Mouse (Mus musculus): ENCODE measurements around the gene Tvp23a.

The Tvp23a gene

DNA sequence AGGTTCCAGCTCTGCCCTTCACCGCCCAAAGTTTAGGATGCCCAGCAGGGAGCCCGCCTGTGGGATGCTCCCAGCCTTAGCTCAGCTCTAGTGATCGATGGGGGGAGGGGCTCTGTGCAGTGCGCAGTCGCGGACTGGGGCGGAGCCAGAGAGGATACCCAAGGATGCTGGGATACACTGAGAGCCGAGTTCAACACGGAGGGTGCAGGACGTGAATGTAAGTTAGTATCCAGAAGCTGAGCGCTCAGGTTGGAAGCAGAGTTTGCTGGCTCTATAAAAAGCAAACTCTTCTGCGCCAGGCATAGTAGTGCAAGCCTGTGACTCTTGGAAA, at the start of gene Tvp23a:
TSS of gene Tvp23a (minus strand) at position 99 of the 331 bp plus-strand sequence.
- DNase-seq (ENCODE audit: extremely low spot score, low spot score), result peak; percentile 83

DNA sequence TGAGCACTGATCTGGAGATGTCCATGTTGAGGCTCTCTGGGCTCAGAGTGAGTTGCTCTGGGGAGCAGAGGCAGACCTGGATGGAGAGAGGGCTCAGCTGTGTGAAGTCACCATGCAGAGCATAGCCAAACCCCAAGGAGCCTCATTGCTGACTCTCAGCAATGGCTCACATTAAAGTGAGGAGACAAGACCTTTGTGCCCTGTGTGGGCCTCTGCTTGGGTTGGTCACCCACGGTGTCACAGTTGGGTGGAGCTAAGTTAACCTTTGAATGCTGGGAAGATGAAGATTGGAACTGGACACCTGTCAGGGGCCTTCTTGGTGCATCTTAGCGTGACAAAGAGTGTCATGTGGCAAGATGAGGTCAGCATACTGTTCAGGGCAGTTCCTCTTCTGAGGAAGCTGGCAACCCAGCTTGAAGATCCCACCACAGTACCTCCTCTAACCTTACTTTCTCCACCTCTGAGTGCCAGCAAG, 48.7 kb upstream of the Tvp23a start:
- DNase-seq (ENCODE audit: extremely low spot score, low spot score), result no peak

DNA sequence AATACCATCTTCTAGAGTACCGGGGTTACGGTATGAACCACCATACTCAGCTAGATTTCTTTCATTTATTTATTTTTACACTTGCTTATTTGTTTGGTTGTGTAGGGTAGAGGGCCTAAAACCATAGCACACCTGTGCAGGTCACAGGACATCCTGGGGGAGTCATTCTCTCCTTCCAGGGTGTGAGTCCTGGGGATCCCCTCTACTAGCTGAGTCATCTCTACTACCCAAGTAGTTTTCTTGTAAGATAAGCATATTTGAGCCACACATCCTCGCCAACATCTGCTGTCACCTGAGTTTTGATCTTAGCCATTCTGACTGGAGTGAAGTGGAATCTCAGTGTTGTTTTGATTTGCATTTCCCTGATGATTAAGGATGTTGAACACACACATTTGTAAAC, 45.4 kb upstream of the Tvp23a start:
- no peak for DNase-seq (ENCODE audit: extremely low spot score, low spot score)

DNA sequence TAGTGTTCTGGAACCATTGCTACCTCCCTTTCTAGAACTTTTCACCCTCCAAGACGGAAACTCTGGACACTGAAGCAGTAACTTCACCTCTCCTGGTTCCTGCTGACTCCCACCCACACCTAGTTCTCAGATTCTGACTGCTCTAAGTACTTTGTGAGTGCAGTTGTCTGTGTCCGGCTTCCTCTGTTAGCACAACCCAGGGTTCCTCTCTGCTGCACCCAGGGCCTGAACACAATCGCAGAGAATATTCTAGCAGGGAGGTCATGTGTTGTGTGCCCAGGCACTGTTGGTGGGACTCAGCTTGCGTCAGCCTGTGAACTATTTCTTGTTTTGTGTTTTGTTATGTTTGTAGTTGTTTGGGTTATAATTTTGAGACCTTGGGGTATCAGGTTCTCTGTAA, 44.6 kb upstream of the Tvp23a start:
- DNase-seq (ENCODE audit: extremely low spot score, low spot score), result no peak

DNA sequence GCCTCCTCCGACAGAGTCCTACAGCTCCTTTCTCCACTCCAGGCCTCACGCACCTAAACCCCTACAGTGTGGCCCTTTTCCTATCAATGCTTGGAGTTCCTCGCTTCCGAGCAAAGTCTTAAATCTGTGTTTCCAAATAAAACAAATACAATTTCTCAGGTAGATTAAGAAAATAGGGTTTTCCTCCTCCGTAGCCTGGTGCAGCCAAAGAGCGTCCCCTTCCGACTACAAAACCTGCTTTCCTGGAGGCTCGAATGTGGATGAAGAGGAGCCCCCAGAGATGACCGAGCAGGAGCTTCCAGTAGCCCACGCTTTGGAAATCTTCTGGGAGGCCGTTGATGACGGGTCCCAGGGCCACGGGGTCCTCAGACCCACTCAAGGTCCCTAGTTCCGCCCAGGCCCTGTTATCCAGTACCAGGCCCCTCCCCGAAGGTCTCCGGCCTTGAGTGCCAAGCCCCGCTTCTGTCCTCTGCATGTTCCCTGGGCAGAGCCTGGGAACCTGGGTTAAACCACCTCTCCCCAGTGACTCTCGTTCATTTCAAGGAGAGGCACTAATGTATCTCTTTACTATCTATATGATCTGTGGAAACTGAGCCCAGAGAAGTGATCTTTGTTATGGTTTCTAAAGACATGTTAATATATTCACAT, 43.5 kb upstream of the Tvp23a start:
- DNase-seq (ENCODE audit: extremely low spot score, low spot score), result no peak

DNA sequence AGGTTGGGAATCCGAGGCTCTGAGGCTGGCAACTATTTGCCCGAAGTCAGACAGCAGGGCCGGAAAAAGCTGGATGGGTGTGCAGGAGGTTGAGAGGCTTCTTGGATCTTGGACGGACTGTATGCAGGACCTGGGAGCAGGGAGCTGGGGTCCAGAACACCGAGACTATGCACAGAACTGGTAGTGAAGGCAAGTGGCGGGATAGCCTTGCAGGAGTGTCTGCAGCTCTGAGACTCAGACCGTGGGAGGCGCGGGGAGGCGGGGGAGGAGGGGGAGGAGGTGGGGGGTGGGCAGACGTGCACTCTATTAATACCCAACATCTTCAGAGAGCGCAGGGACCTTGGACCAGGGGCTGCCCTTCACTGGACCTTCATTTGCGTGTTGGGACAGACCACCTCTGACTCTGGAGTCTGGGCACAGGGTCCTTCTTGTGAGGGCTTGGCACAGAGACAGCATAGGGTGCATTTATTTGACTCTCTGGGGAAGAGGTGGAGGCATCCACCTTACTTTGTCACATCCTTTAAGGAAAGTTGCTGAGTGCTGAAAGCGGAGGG, 42.8 kb upstream of the Tvp23a start:
- no peak for DNase-seq (ENCODE audit: extremely low spot score, low spot score)

DNA sequence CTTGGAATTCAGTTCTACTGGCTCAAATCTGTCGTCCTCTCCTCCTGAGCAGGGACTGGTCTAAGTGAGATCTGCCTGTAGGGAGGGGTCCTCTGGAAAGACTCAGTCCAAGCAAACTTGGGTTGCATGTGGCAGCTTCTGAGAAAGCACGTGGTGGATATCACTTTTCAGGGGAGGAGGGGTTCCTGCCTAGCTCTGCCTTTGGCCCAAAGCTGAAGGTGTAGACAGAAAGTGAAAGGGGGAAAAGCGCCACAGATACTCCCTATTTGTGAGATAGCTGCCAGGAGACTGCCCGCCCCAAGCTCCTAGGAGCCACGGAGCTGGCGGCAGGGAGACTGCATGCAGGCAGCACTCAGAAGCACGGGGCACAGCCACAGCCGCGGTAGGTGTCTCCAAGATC, 42.3 kb upstream of the Tvp23a start:
- no peak for DNase-seq (ENCODE audit: extremely low spot score, low spot score)

DNA sequence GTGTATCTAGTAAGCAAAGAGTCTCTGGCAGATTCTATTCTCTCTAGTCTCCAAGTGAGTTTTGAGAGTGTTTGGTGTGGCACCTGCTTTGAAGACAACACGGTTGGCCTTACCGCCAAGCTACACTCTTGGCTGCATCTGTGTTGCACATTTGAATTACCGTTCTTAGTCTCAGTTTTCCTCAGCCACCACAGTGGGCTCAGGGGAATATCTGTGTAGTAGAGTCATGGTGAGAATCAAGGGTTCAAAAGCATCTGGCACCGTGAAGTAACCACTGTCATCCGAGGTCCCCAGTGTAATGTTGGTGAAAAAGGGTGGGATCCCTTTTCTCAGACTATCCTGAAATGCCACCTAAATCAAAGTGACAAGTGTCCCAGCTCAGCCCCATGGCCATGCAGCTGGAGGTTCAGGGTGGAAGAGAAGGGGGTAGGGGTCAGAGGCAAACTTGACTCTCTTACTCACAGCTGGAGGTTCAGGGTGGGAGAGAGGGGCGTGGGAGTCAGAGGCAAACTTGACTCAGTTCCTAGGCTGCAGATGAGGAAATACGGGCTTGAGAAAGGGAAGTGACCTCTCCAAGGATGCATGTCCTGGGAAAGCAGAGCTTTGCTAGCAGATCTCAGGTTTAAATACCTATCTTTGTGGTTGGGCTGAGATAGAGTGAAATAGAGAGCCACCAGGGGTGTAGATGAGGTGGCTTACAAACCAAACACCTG, 41.8 kb upstream of the Tvp23a start:
- DNase-seq (ENCODE audit: extremely low spot score, low spot score), result no peak

DNA sequence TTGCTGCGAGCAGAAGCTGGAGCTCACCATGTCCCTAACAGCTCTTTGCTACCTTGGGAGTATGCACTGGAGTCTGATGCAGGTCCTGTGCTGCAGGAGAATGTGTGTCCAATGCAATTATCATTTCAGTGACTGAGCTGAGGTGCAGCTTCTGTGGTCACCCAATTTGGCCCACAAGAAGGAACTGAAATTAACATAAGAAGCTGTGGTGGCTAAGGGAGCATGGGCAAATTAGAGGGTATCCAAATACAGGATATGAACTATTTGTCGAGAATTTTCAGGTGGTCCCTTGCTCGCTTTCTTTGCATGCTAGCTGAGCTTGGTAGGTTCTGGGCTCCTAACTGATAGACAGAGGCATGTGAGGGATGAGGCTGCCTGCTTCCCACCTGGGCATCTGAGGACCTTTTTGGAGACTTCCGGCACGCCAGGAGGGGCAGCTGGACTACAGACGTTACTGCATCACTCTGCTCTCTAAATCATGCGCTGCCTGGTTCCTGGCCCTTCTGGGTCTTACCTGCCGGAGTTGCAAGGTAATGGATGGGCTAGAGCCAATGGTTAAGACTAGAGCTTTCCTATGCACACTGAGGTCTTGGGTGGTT, 40.8 kb upstream of the Tvp23a start:
- DNase-seq (ENCODE audit: extremely low spot score, low spot score), result no peak

DNA sequence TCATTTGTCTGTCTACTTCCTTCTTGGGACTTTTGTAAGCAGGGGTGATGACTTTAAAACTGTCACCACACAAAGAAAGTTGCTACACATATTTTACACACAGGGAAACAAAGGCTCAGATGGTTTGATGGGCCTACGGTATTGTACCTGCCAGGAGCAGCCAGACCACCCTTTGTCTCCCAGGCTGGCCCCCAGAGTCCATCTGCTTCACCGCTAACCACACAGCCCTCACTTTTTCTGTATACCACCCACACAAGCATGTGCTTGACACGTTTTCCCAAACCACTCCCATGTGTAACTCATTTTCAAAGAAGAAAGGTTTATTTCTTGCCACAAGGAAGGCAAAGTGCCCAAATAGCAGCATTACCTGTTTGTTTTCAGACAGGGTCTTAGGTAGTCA, 39.8 kb upstream of the Tvp23a start:
- no peak for DNase-seq (ENCODE audit: extremely low spot score, low spot score)

DNA sequence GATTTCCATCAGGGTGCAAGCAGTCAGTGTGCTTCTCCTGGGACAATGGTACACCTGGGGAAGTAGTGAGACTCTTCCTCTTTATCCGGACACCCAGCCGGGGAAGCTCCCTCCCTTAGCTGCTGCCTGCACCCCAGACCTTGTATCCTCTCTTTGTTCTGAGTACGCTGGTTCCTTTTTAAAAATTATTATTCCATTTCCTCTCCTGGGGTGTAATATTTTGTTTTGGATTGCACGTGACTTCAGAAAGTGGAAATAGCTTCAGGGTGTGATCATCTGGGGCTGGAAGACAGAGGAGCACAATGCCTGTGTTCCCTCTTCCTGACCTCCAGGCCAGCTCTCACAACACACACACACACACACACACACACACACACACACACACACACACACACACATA, 35.2 kb upstream of the Tvp23a start:
- DNase-seq (ENCODE audit: extremely low spot score, low spot score), result no peak

DNA sequence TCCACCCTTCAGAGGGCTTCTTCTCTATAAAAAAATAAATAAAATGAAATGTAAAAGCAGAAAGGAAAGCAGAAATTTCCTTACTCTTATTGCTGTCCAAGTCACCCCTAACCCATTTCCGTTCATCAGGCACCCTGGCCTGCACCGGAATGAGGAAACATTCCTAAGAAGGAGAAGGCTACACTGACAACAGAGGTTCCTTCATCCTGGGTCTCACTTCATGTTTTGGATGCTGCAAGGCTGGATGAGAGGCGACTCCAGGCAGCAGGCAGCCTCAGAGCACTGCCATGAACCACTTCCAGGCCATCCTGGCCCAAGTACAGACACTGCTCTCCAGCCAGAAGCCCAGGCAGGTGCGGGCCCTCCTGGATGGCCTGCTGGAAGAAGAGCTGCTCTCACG, 32.7 kb upstream of the Tvp23a start, which contains the start of gene Ciita:
TSS of gene Ciita (plus strand) at position 203 of the 400 bp plus-strand sequence.
- no peak for DNase-seq (ENCODE audit: extremely low spot score, low spot score)

DNA sequence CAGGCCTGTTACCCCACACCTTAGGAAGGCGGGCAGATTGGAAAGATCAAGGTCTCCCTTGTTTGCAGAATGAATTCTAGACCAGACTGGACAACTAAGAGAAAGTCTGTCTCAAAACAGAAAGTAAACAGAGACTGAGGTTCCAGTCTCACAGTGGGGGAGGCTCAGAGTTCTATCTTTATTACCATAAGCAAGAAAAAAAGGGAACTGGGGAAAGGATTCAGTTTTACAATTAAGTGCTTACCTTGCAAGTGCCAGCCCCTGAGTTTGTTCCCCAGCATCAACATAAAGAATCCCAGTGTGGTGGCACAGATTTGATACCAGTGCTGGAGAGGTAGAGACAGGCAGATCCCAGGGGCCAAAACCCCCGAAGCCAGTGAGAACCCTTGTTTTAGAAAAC, 28.8 kb upstream of the Tvp23a start:
- no peak for DNase-seq (ENCODE audit: extremely low spot score, low spot score)

DNA sequence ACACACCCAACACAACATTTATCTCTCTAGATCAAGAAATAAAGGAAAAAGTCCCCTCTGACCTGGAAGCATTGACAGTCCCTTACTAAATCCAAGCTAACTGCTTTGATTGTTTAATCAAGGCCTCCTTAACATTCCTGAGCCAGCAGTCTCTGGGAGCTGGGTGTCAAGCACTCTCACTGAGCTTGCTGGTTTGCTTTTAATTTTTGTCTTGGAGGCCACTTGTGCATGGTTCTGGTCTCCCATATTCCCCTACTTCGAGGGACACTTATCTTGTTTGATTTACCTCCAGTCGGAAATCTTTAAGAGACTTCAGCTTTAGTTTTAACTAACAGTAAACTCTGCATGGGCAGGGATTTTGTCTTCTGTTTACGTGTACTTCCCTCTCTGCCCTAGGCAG, 27.8 kb upstream of the Tvp23a start:
- no peak for DNase-seq (ENCODE audit: extremely low spot score, low spot score)

DNA sequence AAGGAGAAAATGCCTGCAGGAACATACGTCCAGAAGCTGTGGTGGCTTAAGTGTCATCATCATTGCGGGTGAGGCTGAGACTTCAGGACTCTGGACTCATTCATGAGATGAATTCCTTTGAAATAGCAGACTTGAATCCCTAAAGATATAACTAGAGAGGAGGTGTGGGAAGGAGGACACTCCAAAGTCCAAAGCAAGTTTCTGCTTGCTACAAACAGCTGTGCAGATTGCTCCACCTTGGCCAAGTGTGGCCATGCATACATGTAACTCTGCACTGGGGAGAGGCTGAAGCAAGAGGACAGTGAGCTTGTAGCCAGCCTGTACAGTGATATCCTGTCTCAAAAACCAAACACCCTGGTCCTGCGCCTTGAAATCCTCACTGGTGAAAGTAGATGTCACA, 24.8 kb upstream of the Tvp23a start:
- no peak for DNase-seq (ENCODE audit: extremely low spot score, low spot score)

DNA sequence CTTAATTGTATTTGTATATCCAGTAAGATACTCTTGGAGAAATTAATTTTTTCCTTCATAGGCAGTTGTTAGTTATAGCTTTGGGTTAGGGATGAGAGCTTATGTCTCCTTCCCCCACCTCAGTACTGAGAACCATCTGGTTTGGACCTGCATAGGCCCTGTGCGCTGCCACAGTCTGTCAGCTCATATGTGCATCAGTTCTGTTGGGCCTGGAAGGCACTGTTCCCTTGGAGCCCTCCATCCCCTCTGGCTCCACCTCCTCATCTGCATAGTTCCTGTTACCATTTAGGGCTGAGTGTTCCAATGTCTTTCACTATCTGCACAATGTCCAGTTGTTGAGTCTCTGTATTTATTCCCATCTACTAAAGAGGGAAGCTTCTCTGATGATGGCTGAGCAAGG, 21.0 kb upstream of the Tvp23a start:
- DNase-seq (ENCODE audit: extremely low spot score, low spot score), result no peak

DNA sequence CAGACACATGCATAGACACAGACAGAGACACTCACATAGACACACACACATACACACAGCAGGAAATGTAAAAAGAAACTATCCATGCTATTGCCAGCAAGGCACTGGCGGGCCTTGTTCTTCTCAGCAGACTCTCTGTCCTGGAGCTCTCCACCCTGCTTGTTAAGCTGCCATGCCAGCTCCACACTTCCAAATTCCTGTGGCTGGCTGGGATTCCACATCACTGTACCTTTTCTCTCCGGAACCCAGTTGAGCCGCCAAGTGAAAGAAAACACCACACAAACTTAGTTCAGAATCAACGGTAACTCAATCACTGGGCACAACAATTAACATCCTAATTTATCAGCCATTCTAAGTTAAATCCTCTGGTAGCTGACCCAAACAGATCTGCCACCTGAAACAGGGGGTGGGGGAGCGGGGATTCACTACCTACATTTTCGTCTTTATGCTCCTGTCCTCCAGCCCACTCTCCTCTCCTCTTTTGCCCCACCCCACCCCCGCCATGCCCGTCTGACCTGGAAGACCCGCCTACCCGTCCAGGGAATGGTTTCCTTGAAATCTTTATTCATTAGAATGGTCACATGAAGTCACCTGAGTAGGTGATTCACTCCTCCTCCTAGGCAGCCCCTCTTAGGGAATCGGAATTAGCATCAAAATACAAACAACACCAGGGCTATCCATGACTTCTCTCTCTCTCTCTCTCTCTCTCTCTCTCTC, 20.4 kb upstream of the Tvp23a start:
- DNase-seq (ENCODE audit: extremely low spot score, low spot score), result no peak

DNA sequence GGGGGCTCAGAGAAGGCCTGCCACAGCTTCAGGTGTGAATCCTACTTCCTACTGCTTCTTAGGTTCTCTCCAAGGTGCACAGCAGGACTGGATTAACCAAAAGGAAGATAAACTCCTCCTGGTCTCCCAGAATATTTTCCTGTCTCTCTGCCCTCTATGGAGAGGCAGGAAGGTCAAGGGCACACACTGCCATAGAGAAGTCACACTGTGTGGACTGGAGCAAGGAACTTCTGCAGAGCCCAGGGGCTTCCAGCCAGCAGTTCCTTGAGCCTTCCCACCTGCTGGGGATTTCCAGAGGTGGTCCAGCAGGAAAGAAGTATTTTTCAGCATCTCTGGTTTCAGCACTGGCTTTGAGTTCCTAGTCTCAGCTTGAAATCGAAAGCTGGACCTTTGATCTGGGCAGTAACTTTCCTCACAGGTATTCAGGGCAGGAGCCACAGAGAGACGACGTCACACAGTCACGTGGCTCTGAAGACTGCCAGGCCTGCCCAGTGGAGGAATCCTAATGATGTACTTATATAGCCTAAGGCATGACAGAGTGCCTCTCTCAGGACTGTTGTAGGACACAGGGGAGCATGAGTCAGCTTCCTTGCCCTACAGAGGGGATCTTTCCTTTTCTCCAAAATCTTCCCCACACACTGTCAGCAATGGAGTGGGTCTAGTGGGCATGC, 18.0 kb upstream of the Tvp23a start:
- no peak for DNase-seq (ENCODE audit: extremely low spot score, low spot score)

DNA sequence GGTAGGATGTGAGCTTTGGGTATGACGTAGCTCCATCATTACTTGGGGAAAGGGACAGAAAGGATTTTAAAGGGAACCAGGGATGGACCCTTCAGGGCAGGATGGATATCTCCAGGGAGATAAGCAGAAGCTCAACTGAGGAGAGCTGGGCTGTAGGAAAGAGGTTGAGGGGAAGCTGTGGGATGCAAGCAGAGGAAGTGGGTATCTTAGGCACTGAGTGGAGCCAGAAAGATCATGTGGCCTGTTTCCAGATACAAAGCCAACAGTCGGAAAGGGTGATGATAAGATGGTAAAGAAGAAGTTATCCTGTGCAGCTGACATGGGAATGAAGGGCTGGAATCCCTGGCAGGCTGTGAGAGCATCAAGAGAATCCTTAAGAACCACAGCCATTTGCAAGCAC, 14.0 kb upstream of the Tvp23a start:
- DNase-seq (ENCODE audit: extremely low spot score, low spot score), result no peak

DNA sequence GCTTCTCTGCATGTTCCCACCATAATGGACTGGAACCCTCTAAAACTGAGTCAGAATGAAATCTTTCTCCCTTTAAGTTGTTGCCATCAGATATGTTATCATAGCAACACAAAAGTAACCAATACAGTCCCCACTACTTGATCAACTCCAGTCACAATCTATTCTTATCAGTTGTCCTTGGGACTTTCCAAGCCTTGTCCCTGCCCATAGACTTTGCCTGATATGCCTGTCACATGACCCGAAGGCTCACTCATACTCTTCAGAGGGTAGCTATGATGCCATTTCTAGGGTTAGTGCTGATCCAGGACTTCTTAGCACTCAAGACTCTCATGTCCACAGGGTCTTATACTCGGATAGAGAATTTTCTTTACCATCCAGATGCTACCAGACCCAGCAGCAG, 13.0 kb upstream of the Tvp23a start:
- no peak for DNase-seq (ENCODE audit: extremely low spot score, low spot score)

DNA sequence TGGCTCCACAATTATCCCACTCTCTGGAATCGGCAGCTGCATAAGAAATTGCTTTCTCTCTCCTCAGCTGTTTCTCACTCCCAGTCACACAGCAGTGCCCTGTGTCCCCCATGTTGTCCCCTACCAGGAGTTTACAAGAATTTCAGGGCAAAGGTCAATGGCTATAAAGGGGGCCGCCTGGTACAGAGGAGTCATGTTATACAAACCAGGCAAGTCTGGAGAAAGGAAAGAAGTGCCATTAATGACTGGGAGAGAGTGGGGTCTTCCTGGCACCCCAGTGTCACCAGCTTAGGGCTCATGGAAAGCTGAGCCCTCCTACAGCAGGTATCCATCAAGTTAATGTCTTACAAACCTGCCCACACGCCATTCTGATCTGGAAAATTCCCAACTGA, 7.4 kb upstream of the Tvp23a start:
- no peak for DNase-seq (ENCODE audit: extremely low spot score, low spot score)
